Mouse (Mus musculus): ENCODE results near the gene Il2rb.

Il2rb gene

GRCm38 (mm10) chr15:78480991-78481390, 14.1 kb downstream of the Il2rb start:
- H3K36me3 ChIP-seq (ENCODE audit: control insufficient read depth, insufficient read depth, low read length, poor library complexity, severe bottlenecking): no peaks in the 10 kb centered on the region
- H3K27me3 ChIP-seq (ENCODE audit: control insufficient read depth, insufficient read depth, low read length, poor library complexity, severe bottlenecking): no peaks in the 10 kb centered on the region
- no peak for DNase-seq (ENCODE audit: low read depth, low spot score)

GRCm38 (mm10) chr15:78480111-78480510, 15.0 kb downstream of the Il2rb start:
- H3K36me3 ChIP-seq (ENCODE audit: control insufficient read depth, insufficient read depth, low read length, poor library complexity, severe bottlenecking): no peaks in the 10 kb centered on the region
- DNase-seq (ENCODE audit: low read depth, low spot score): peak; percentile 10
- no peaks in the 10 kb centered on the region for H3K27me3 ChIP-seq (ENCODE audit: control insufficient read depth, insufficient read depth, low read length, poor library complexity, severe bottlenecking)

DNA sequence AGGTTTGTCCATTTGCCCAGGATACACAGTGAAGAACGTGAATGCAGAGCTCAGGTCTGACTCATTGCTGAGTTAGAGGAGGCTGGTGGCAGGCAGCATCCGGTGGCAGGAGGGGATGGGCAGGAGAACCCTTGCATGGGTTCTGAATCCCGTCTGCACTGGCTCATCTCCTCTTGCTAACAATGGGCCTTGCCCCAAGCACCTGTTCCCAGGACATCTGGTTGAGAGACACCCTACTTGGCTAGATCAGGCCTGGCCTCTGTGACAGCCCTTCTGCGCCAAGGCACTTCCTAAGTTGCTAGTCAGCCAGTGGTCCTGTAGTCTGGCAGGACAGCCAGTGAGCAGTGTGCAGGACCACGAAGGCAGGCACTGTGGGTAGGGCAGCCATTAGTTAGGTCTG, 15.6 kb downstream of the Il2rb start:
- no peaks in the 10 kb centered on the region for H3K27me3 ChIP-seq (ENCODE audit: control insufficient read depth, insufficient read depth, low read length, poor library complexity, severe bottlenecking)
- no peak for DNase-seq (ENCODE audit: low read depth, low spot score)
- H3K36me3 ChIP-seq (ENCODE audit: control insufficient read depth, insufficient read depth, low read length, poor library complexity, severe bottlenecking): no peaks in the 10 kb centered on the region

- no peaks in the 10 kb centered on the region for H3K36me3 ChIP-seq (ENCODE audit: control insufficient read depth, insufficient read depth, low read length, poor library complexity, severe bottlenecking)
- no peaks in the 10 kb centered on the region for H3K27me3 ChIP-seq (ENCODE audit: control insufficient read depth, insufficient read depth, low read length, poor library complexity, severe bottlenecking)
- DNase-seq (ENCODE audit: low read depth, low spot score): no peak
Measured at GRCm38 (mm10) chr15:78478073-78478472, 17.0 kb downstream of the Il2rb start.

- H3K36me3 ChIP-seq (ENCODE audit: control insufficient read depth, insufficient read depth, low read length, poor library complexity, severe bottlenecking): no peaks in the 10 kb centered on the region
- H3K27me3 ChIP-seq (ENCODE audit: control insufficient read depth, insufficient read depth, low read length, poor library complexity, severe bottlenecking): no peaks in the 10 kb centered on the region
- peak; percentile 41 for DNase-seq (ENCODE audit: low read depth, low spot score)
Measured at GRCm38 (mm10) chr15:78476878-78477277, 18.2 kb downstream of the Il2rb start.

DNA sequence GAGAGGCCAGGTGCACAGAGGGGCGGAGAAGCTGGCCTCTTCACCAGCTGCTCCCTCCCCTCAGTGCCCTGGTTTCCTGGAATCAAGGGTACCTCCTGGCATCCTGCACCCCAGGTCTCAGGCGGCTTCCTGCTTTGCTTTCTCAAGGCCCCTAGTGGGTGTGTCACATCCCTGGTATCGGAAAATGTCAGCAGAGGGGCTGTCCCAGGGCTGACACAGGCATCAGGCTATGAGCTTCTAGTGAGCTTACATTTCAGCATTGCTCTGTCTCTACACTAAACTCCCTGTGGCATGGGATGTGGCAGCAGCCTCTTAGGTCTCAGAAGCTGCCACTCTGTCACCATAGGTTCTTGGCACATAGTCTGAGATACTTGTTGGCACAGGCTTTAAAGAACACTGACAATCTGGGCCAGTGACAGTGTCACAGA, 19.5 kb downstream of the Il2rb start:
- no peaks in the 10 kb centered on the region for H3K27me3 ChIP-seq (ENCODE audit: control insufficient read depth, insufficient read depth, low read length, poor library complexity, severe bottlenecking)
- peak; percentile 50 for DNase-seq (ENCODE audit: low read depth, low spot score)
- H3K36me3 ChIP-seq (ENCODE audit: control insufficient read depth, insufficient read depth, low read length, poor library complexity, severe bottlenecking): no peaks in the 10 kb centered on the region

DNA sequence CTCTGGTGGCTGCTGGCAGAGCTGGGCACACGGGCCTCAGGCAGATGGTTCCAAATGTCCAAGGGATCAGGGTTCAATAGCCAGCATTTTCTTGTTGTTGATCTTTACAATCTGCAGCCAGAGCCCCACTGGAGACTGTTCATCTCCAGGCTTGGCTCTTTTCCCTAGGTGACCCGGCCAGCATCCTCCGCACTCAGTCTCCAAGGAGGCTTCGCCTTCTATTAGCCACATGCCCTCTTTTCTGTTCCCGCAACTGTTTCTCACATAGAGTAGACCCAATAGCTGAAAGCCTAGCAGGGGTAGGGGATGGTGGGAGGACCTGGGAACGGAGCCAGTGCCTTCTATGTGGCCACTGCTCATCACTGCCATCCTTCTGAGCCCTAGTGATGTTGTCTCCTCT, 21.6 kb downstream of the Il2rb start:
- no peaks in the 10 kb centered on the region for H3K27me3 ChIP-seq (ENCODE audit: control insufficient read depth, insufficient read depth, low read length, poor library complexity, severe bottlenecking)
- no peaks in the 10 kb centered on the region for H3K36me3 ChIP-seq (ENCODE audit: control insufficient read depth, insufficient read depth, low read length, poor library complexity, severe bottlenecking)
- no peak for DNase-seq (ENCODE audit: low read depth, low spot score)

DNA sequence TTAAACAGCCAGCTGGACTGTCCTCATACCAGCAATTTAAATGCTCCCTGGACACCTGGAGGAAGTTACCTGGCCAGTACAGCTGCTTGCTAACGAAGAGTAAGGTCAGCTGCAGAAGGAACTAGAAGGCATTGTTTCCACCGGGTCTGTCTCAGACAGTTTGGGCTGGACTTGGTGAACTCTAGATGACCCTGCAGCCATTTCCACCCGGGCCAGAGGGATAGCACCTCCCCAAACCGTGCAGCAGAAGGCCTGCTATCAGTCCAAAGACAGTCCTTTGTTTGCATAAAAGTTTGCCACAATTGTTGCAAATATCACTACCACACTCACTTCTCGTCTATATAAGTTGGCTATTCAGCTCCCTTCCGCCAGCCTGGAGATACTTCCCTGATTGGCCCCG, 23.2 kb downstream of the Il2rb start:
- no peak for DNase-seq (ENCODE audit: low read depth, low spot score)
- no peaks in the 10 kb centered on the region for H3K36me3 ChIP-seq (ENCODE audit: control insufficient read depth, insufficient read depth, low read length, poor library complexity, severe bottlenecking)
- no peaks in the 10 kb centered on the region for H3K27me3 ChIP-seq (ENCODE audit: control insufficient read depth, insufficient read depth, low read length, poor library complexity, severe bottlenecking)

- Histone ChIP-seq H3K27me3 (ENCODE audit: control insufficient read depth, insufficient read depth, low read length, poor library complexity, severe bottlenecking) (no peaks in the 10 kb centered on the region), H3K36me3 (ENCODE audit: control insufficient read depth, insufficient read depth, low read length, poor library complexity, severe bottlenecking) (no peaks in the 10 kb centered on the region)
- no peak for DNase-seq (ENCODE audit: low read depth, low spot score)
Measured at GRCm38 (mm10) chr15:78470495-78471276, 24.4 kb downstream of the Il2rb start.

- DNase-seq (ENCODE audit: low read depth, low spot score): no peak
- H3K27me3 ChIP-seq (ENCODE audit: control insufficient read depth, insufficient read depth, low read length, poor library complexity, severe bottlenecking): no peaks in the 10 kb centered on the region
- H3K36me3 ChIP-seq (ENCODE audit: control insufficient read depth, insufficient read depth, low read length, poor library complexity, severe bottlenecking): no peaks in the 10 kb centered on the region
Measured at GRCm38 (mm10) chr15:78468379-78468937, 26.6 kb downstream of the Il2rb start, which contains the start of gene Tmprss6. Gene Tmprss6, minus strand, starts transcription at chr15:78468634.

GRCm38 (mm10) chr15:78467570-78467969, 27.5 kb downstream of the Il2rb start:
- H3K36me3 ChIP-seq (ENCODE audit: control insufficient read depth, insufficient read depth, low read length, poor library complexity, severe bottlenecking): no peaks in the 10 kb centered on the region
- DNase-seq (ENCODE audit: low read depth, low spot score): no peak
- H3K27me3 ChIP-seq (ENCODE audit: control insufficient read depth, insufficient read depth, low read length, poor library complexity, severe bottlenecking): no peaks in the 10 kb centered on the region

DNA sequence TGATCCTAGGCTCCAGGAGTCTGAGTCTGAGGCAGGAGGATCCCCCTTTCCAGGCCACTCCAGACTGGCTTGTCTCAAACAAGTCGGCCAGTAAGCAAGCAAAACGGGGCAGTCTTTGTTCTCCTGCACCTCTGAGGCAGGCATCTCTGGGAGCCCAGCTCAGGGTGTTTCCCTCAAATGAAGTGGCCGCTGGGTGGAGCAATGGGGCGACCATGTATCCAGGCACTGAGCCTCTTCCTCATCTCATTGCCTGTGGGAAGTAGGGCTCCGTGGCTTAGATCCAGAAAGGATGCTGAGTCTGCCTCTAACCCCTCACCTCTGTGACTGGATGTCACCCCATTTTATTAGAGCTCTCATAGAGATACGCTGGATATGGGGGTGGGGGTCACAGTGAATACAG, 28.3 kb downstream of the Il2rb start:
- H3K36me3 ChIP-seq (ENCODE audit: control insufficient read depth, insufficient read depth, low read length, poor library complexity, severe bottlenecking): no peaks in the 10 kb centered on the region
- no peaks in the 10 kb centered on the region for H3K27me3 ChIP-seq (ENCODE audit: control insufficient read depth, insufficient read depth, low read length, poor library complexity, severe bottlenecking)
- no peak for DNase-seq (ENCODE audit: low read depth, low spot score)

- H3K27me3 ChIP-seq (ENCODE audit: control insufficient read depth, insufficient read depth, low read length, poor library complexity, severe bottlenecking): no peaks in the 10 kb centered on the region
- DNase-seq (ENCODE audit: low read depth, low spot score): no peak
- no peaks in the 10 kb centered on the region for H3K36me3 ChIP-seq (ENCODE audit: control insufficient read depth, insufficient read depth, low read length, poor library complexity, severe bottlenecking)
Measured at GRCm38 (mm10) chr15:78462981-78463380, 32.1 kb downstream of the Il2rb start.

DNA sequence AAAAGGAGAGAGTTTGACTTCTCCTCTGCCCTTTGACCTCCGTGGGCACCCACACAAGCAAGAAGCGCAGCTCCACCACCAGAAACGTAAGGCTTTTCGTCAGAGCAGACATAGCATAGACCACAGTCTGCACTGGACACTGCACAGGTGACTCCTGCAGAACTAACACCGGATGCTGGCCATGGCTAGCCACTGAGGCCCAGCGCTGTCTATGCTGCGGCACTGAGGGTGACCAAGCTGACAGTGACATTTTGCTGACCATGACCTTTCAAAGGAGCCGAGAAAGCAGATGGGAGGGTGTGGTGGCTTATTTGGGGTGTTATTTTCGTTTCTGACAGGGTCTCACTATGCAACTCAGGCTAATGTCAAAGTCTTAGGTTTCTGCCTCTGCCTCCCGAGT, 37.9 kb downstream of the Il2rb start:
- no peak for DNase-seq (ENCODE audit: low read depth, low spot score)
- Histone ChIP-seq H3K36me3 (ENCODE audit: control insufficient read depth, insufficient read depth, low read length, poor library complexity, severe bottlenecking) (no peaks in the 10 kb centered on the region), H3K27me3 (ENCODE audit: control insufficient read depth, insufficient read depth, low read length, poor library complexity, severe bottlenecking) (no peaks in the 10 kb centered on the region)

- no peak for DNase-seq (ENCODE audit: low read depth, low spot score)
- Histone ChIP-seq H3K36me3 (ENCODE audit: control insufficient read depth, insufficient read depth, low read length, poor library complexity, severe bottlenecking) (no peaks in the 10 kb centered on the region), H3K27me3 (ENCODE audit: control insufficient read depth, insufficient read depth, low read length, poor library complexity, severe bottlenecking) (no peaks in the 10 kb centered on the region)
Measured at GRCm38 (mm10) chr15:78456051-78456450, 39.0 kb downstream of the Il2rb start.
